Mouse (Mus musculus) midbrain, embryonic 10.5 days (tissue): ENCODE results near the gene Iqgap2. TPM values are rescaled to one million over a fixed set of nuclear protein-coding genes. Genes with fewer than 3 reads are reported as not detected.

Experiments
- DNase-seq: peaks from one replicate; pipeline ENCODE4 v3.0.0-alpha.2; 2017; ENCODE audit warnings: low spot score
- H3K27ac ChIP-seq: fragments of 300-500 bp; sonication (generic); replicated peaks from 2 replicates; pipeline ENCODE4 v1.5.1; 2016; ENCODE audit warnings: mild to moderate bottlenecking
- H3K27me3 ChIP-seq: fragments of 300-500 bp; sonication (generic); 2 replicates; pipeline ENCODE4 v1.6.1; 2016; ENCODE audit warnings: low read depth, mild to moderate bottlenecking; ENCODE audit not compliant: poor library complexity, severe bottlenecking
- H3K36me3 ChIP-seq: fragments of 300-500 bp; sonication (generic); 2 replicates; pipeline ENCODE4 v1.6.1; 2016; ENCODE audit warnings: mild to moderate bottlenecking, moderate library complexity
- H3K4me1 ChIP-seq: fragments of 300-500 bp; sonication (generic); 2 replicates; pipeline ENCODE4 v1.6.1; 2016
- H3K4me3 ChIP-seq: fragments of 300-500 bp; sonication (generic); 2 replicates; pipeline ENCODE4 v1.5.1; 2016; ENCODE audit warnings: mild to moderate bottlenecking, moderate library complexity
- H3K9me3 ChIP-seq: fragments of 300-500 bp; sonication (generic); replicated peaks from 2 replicates; pipeline ENCODE4 v1.6.1; 2016; ENCODE audit warnings: mild to moderate bottlenecking
- WGBS: fragments of 180-500 bp; shearing (Covaris S2); methylation state at CpG from one replicate; pipeline ENCODE4 v1.1.7; 2016; 5-methylcytosine and 5-hydroxymethylcytosine counted together
- polyA plus RNA-seq: library from polyadenylated mRNA; unstranded; fragments of >200 nt; fragmentation: Nextera tagmentation; extraction: Ambion mirVana; gene quantifications from 2 replicates; pipeline ENCODE4 v1.2.1, GENCODE M21; 2016

Iqgap2 gene
- polyA plus RNA-seq, 1 experiment from 2014 or later = 13.9 TPM

DNA sequence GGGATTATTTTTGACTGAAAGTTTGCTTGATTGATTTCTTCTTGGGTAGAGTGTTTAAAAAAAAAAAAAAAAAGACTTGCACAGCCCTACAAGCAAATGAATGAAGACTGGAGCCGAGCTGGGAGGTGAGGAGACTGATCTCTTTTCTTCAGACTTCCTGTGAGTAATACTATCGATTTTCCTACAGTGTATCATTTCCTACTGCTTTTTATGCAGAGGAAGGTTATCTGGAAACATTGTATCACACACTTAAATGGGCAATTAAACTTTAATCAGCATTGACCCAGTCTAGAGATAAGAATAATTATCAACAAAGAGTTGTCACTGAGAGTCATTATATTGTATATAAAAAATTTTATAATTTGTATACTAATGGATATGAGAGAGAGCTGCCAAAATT, 261.0 kb downstream of the Iqgap2 start:
- H3K9me3 ChIP-seq = no peaks in the 10 kb centered on the region
- 94% methylated on average over 2 of the region's 2 CpGs for WGBS
- H3K4me1 ChIP-seq = no peaks in the 10 kb centered on the region
- DNase-seq = no peak
- no peak overlapping the region for H3K27ac ChIP-seq
- no peaks in the 10 kb centered on the region for H3K27me3 ChIP-seq
- H3K4me3 ChIP-seq = no peak overlapping the region
- peaks cover 64% of the 10 kb centered on the region for H3K36me3 ChIP-seq

DNA sequence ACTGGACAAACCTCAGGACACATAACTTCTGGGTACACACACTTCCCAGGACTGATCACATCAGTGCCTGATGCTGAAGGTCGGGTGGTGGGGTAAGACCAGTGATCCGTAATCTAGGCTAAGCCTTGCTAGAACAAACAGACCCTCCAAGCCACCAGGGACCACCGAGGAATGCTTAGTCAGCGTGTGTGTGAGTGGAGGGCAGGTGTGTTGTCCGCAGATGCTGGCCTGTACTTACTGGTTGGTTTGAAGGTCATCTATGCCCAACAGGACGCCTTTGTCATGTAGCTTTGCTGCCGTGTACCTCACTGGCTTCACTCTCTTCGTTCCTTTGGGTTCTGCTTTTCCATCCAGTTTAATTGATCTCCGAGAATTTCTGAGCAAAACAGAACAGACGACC, 262.0 kb downstream of the Iqgap2 start:
- 88% methylated on average over 10 of the region's 10 CpGs for WGBS

DNA sequence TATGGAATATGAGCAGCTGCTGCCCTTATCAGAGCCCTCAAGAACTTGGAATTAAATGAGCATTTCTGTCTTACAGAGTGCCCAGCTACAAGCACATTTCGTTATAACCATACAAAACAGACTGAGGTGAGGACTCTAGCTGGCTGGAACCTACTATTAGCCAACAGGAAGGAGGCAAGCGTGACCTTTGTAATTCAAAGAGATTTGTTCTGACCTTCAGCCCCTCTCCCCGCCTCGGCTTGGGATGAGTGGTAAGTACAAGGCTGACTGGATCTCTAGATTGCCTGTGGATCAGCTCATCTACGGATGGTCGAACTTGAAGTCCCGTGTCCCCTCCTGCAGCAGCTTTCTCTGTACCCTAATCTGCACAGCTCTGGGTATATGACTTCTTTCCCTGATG, 265.0 kb downstream of the Iqgap2 start:
- Histone ChIP-seq H3K4me1 (no peaks in the 10 kb centered on the region; the same call in 1 of the 2 replicates), H3K27me3 (no peaks in the 10 kb centered on the region), H3K36me3 (peaks cover 39% of the 10 kb centered on the region), H3K9me3 (no peaks in the 10 kb centered on the region), H3K27ac (no peak overlapping the region), H3K4me3 (no peak overlapping the region)
- 60% methylated on average over 7 of the region's 7 CpGs for WGBS
- no peak for DNase-seq

More for the DNA sequence above, 262.0 kb downstream of the Iqgap2 start:
- H3K4me1 ChIP-seq = no peaks in the 10 kb centered on the region
- H3K27me3 ChIP-seq = no peaks in the 10 kb centered on the region
- DNase-seq = no peak
- H3K27ac ChIP-seq = no peak overlapping the region
- no peaks in the 10 kb centered on the region for H3K9me3 ChIP-seq
- H3K4me3 ChIP-seq = no peak overlapping the region
- peaks cover 58% of the 10 kb centered on the region for H3K36me3 ChIP-seq

DNA sequence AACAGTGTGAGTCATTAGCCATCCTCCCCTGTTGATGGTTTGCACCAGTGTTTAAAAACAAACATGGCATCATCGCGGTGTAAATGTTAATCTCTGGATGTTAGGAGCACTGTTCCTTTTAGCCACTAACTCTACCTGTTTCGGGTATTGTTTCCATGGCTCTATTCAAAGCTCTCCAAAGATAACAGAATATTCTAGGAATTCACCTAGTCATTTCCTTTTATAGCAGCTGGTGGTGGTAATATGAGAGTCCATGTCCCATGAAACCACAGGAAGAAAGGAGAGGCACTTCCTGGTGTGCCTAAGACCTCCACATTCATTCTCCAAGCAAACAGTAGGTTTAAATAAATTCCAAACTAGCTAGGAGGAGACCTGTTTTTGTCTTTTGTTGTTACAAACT, 268.7 kb downstream of the Iqgap2 start:
- 88% methylated on average over 3 of the region's 3 CpGs for WGBS
- Histone ChIP-seq H3K36me3 (peaks cover 7% of the 10 kb centered on the region), H3K27ac (no peak overlapping the region), H3K9me3 (no peaks in the 10 kb centered on the region), H3K27me3 (no peaks in the 10 kb centered on the region), H3K4me3 (no peak overlapping the region), H3K4me1 (peaks cover 12% of the 10 kb centered on the region)
- DNase-seq = no peak

DNA sequence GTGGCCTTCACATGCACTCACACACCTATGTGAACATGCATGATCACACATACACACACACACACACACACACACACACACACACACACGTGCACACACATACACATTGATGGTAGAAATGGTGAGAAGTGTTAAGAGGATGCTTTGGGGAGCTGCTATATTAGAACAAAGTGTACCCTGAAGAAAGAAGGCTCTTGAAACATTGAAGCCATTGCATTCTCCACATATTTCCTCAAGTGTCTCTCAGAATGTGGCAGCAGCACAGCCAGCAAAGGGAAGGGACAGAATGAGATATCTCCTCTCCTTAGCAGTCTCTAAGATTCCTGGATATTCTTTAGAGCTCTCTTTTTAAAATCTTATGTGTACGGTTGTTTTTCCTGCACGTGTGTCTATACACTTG, 270.2 kb downstream of the Iqgap2 start:
- no peak overlapping the region for H3K27ac ChIP-seq
- WGBS = 91% methylated on average over 3 of the region's 3 CpGs
- no peak for DNase-seq
- H3K4me1 ChIP-seq = peaks cover 20% of the 10 kb centered on the region
- H3K4me3 ChIP-seq = no peak overlapping the region
- H3K27me3 ChIP-seq = no peaks in the 10 kb centered on the region
- no peaks in the 10 kb centered on the region for H3K9me3 ChIP-seq
- no peaks in the 10 kb centered on the region for H3K36me3 ChIP-seq

DNA sequence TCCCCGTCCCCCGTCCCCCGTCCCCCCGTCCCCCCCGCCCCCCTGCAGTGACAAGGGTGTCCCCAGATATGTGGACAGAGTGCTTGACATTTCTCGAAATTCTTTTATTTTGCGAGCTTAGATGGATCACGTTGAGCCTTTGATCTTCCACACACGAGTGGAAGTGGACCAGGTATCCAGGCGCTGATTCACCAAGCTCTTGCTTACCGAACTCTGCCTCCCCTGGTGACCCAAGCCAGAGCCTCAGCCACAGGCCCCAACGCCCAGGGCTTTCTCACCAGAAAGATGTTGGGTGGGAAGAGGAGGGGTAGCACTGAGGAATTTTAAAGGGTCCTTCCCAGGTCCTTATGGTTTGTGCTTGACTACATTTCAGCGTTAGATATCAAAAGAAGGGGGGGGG, 272.9 kb downstream of the Iqgap2 start:
- no peak for DNase-seq
- peaks cover 43% of the 10 kb centered on the region for H3K4me1 ChIP-seq
- H3K27ac ChIP-seq = peak overlapping the region; percentile 98
- peak overlapping the region; percentile 88 for H3K4me3 ChIP-seq
- no peaks in the 10 kb centered on the region for H3K9me3 ChIP-seq
- H3K36me3 ChIP-seq = peaks cover 21% of the 10 kb centered on the region
- WGBS = 7% methylated on average over 13 of the region's 13 CpGs
- no peaks in the 10 kb centered on the region for H3K27me3 ChIP-seq

DNA sequence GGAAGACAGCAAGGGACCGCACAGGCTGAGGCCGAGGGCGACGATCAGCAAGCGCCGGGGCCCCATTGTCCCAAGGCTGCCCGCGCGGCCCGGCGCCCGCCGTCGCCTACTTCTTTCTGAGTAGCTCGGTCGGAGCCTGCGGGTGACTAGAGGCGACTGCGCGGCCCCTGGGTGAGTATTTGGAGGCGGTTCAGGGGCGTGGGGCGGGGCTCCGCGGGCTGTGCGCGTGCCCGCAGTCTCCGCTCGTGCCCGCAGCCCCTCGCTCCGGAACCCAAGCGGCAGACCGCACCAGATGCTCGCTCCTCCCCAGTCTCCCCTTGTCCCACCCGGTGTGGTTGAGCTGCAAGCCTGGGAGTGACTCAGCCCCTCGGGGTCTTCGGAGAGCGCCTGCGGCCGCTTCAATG, 273.4 kb downstream of the Iqgap2 start, which contains the start of gene F2r:
F2r (minus strand) TSS at position 179 of the 404 bp plus-strand sequence.
- no peaks in the 10 kb centered on the region for H3K27me3 ChIP-seq
- peaks cover 26% of the 10 kb centered on the region for H3K36me3 ChIP-seq
- WGBS = under 1% methylated on average over 42 of the region's 42 CpGs
- H3K27ac ChIP-seq = peak within 1 kb of the TSS; percentile 98
- H3K4me3 ChIP-seq = peak within 1 kb of the TSS; percentile 88
- no peaks in the 10 kb centered on the region for H3K9me3 ChIP-seq
- DNase-seq = peak; percentile 89
- H3K4me1 ChIP-seq = peaks cover 43% of the 10 kb centered on the region

DNA sequence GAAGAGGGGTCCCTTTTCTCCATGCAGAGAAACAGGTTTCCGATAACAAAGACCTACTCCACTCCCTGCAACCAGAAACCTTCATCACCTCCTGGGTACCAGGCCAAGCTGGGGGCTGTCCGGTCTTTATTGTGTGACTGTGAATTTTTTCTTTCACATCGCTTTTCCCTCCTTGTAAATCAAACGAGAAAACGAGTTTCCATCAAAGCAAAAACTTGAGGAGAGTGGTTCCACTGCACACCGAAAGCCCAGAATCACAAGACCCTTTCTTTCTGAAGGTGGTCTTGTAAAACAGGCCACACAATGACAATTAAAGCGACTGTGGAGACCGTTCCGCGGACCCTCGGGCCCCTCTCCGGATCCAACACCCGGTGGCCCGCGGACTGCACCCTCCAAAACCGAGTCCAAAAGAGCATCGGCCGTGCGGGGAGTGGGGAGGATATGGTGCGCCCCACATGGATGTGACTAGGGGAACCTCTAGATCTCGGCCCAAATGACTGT, 274.0 kb downstream of the Iqgap2 start:
- under 1% methylated on average over 21 of the region's 21 CpGs for WGBS
- Histone ChIP-seq H3K36me3 (peaks cover 32% of the 10 kb centered on the region), H3K27me3 (no peaks in the 10 kb centered on the region), H3K4me3 (peak overlapping the region; percentile 88), H3K9me3 (no peaks in the 10 kb centered on the region), H3K27ac (peak overlapping the region; percentile 98), H3K4me1 (peaks cover 43% of the 10 kb centered on the region)
- DNase-seq = peak; percentile 58

DNA sequence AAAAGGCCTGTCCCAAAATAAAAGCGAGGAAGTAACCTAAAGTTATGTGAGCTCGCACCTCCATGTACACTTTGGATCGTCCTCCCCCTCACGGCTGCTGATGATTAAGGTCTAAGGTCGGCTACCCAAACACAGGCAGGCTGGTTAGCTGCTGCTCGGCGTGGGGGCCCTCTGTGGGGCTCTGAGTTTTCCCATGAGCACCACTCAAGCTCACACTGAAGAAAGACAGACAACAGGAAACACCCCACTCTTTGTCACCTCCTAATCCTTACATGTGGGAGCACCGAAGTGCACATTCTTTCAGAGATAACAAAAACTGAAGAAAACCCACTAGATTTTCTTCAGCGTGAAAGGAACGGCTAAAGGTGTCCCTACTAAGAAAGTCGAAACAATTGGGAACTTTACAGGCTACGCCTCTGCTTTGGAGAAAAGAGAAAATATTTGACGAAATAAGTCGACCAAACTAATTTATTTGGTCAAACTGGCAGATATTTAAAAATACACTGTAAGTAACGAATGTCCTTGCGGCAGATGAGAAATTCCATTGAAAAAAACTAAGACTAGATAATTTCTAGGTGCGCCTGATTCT, 274.5 kb downstream of the Iqgap2 start:
- DNase-seq = peak; percentile 41
- H3K9me3 ChIP-seq = no peaks in the 10 kb centered on the region
- peaks cover 43% of the 10 kb centered on the region for H3K4me1 ChIP-seq
- WGBS = 12% methylated on average over 17 of the region's 17 CpGs
- H3K27me3 ChIP-seq = no peaks in the 10 kb centered on the region
- H3K27ac ChIP-seq = peak overlapping the region; percentile 98
- H3K36me3 ChIP-seq = peaks cover 38% of the 10 kb centered on the region
- H3K4me3 ChIP-seq = peak overlapping the region; percentile 88

DNA sequence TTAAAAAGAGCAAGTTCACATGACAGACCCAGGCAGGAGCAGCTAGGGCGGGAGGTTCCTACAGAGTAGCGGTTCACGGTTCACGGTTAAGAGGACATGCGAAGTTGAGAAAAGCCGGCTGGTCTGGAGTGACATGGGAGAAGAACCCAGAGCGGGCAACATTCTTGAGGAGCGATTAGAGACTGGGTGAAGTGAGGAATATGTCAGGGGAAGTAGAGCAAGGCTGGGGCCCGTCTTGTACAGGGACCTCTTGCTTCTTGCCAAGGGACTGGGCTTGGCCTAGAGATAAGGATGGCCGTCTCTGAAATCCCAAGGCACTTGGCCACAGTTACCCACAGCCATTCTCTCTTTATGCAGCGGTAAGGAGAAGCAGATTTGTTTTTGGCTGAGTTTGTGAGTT, 275.2 kb downstream of the Iqgap2 start:
- no peaks in the 10 kb centered on the region for H3K9me3 ChIP-seq
- H3K4me1 ChIP-seq = peaks cover 43% of the 10 kb centered on the region
- H3K36me3 ChIP-seq = peaks cover 44% of the 10 kb centered on the region
- no peaks in the 10 kb centered on the region for H3K27me3 ChIP-seq
- H3K4me3 ChIP-seq = peak overlapping the region; percentile 88
- H3K27ac ChIP-seq = peak overlapping the region; percentile 98
- WGBS = 75% methylated on average over 11 of the region's 11 CpGs
- no peak for DNase-seq

DNA sequence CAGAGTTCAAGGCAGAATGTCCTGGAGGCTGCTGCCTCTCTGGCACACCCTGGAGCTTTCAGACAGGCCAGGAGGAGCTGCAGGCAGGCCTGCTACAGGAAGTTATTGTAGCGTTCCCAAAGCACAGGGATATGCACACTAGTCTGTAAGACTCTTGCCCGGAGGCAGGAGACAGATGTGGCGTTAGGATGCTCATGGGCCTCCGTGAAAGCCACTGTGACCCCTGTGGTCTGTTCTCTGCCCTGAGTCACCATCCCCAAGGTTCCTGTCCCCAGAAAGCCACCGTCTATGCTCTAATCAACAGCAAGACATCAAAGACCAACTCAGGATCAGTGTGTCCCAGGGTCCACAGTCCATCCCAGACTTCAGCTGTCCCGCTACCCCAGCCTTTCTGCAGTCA, 277.0 kb downstream of the Iqgap2 start:
- H3K36me3 ChIP-seq = peaks cover 61% of the 10 kb centered on the region
- no peak for DNase-seq
- H3K27me3 ChIP-seq = no peaks in the 10 kb centered on the region
- WGBS = 80% methylated on average over 6 of the region's 6 CpGs
- H3K4me3 ChIP-seq = no peak overlapping the region
- H3K4me1 ChIP-seq = peaks cover 43% of the 10 kb centered on the region
- H3K27ac ChIP-seq = no peak overlapping the region
- no peaks in the 10 kb centered on the region for H3K9me3 ChIP-seq

DNA sequence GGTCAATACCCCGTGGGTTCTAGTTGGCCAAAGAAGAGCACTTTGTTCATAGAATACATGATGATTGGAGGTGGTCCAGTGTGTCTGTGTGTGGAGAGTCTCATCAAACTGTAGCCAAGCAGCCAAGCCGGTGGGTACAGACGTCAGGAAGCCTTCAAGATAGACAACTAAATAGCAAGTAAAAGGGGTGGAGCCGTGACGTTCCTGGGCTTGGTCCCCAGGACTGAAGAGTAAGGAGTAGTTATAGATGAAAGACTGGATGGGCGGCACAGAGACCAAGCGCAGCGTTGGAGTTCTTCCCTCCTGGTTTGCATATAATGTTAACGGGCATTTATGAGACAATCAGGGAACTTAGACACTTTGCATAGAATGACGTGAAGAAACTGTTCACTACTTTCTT, 279.5 kb downstream of the Iqgap2 start:
- Histone ChIP-seq H3K4me3 (no peak overlapping the region), H3K27ac (no peak overlapping the region), H3K36me3 (peaks cover 83% of the 10 kb centered on the region), H3K9me3 (peaks cover 5% of the 10 kb centered on the region; the same call in 1 of the 2 replicates), H3K27me3 (no peaks in the 10 kb centered on the region), H3K4me1 (peaks cover 29% of the 10 kb centered on the region)
- 93% methylated on average over 10 of the region's 10 CpGs for WGBS
- DNase-seq = no peak

DNA sequence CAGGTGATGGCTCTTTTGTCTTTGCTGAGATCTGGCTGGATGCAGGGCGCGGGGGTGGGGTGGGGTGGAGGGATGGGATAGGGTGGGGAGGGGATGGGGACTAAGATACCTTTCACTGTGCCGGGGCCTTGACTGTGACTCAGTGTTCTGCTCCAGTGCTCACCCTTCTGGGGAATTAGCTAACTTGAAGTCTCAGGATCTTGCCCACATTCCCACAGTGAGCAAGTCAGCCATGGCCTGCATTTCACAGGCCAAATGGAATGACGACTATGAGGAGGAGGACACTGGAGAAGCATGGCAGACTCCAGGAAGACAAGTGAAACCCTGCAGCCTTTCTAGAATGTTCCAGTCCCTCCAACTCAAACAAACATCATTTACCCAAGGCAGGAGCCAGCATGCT, 280.0 kb downstream of the Iqgap2 start:
- Histone ChIP-seq H3K4me3 (no peak overlapping the region), H3K4me1 (peaks cover 25% of the 10 kb centered on the region), H3K27ac (no peak overlapping the region), H3K9me3 (peaks cover 5% of the 10 kb centered on the region; the same call in 1 of the 2 replicates), H3K36me3 (peaks cover 88% of the 10 kb centered on the region), H3K27me3 (no peaks in the 10 kb centered on the region)
- no peak for DNase-seq
- 90% methylated on average over 4 of the region's 4 CpGs for WGBS
